Mouse (Mus musculus) cerebellum, adult 2 months (tissue): Measurements from ENCODE around the gene Colgalt1. TPM values are rescaled to one million over a fixed set of nuclear protein-coding genes. Genes with fewer than 3 reads are reported as not detected.

Source experiments
- DNase-seq, 2 experiments: peaks; one replicate each; pipeline ENCODE4 v3.0.0; 2021
- H3K27ac ChIP-seq: fragments of 200-500 bp; 2 replicates; pipeline ENCODE4 v1.5.1; 2012; ENCODE audit warnings: low read length, control low read depth, inconsistent platforms; ENCODE audit not compliant: insufficient read depth
- H3K27me3 ChIP-seq: fragments of 200-500 bp; 2 replicates; pipeline ENCODE4 v1.6.1; 2012; ENCODE audit warnings: inconsistent platforms, mild to moderate bottlenecking, low read length, moderate library complexity; ENCODE audit not compliant: control insufficient read depth, insufficient read depth
- H3K4me1 ChIP-seq: fragments of 200-500 bp; 2 replicates; pipeline ENCODE4 v1.6.1; 2011; ENCODE audit warnings: low read length; ENCODE audit not compliant: control insufficient read depth, insufficient read depth
- H3K4me3 ChIP-seq: fragments of 200-500 bp; replicated peaks from 2 replicates; pipeline ENCODE3; 2011; ENCODE audit warnings: mild to moderate bottlenecking, low read depth, low read length, control low read depth; ENCODE audit not compliant: insufficient read depth
- CTCF ChIP-seq: fragments of 200-500 bp; IDR thresholded peaks from 2 replicates; pipeline ENCODE4 v1.5.1; 2011; ENCODE audit warnings: low read depth, mild to moderate bottlenecking, control low read depth, low read length, moderate library complexity, borderline replicate concordance; ENCODE audit not compliant: insufficient read depth
- POLR2A ChIP-seq: fragments of 200-500 bp; IDR thresholded peaks from 2 replicates; pipeline ENCODE4 v1.6.1; 2011; ENCODE audit warnings: low read length, control low read depth, borderline replicate concordance; ENCODE audit not compliant: insufficient read depth
- WGBS: fragments of 180-500 bp; shearing (Covaris S2); methylation state at CpG from one replicate; pipeline ENCODE4 v1.1.7; 2018; 5-methylcytosine and 5-hydroxymethylcytosine counted together
- polyA plus RNA-seq: library from polyadenylated mRNA; depleted of rRNA; stranded (reverse); fragments of >200 nt; gene quantifications from 2 replicates; pipeline ENCODE4 v1.2.3, GENCODE M21; 2012

The Colgalt1 gene
- polyA plus RNA-seq, 1 experiment, result 74.1 TPM

- TF ChIP-seq CTCF (no peak), POLR2A (no peak)
- no peak for DNase-seq
- H3K27me3 ChIP-seq, result no peaks in the 10 kb centered on the region
- no peak overlapping the region for H3K4me3 ChIP-seq
- no peak overlapping the region for H3K27ac ChIP-seq
- 47% methylated on average over 1 of the region's 1 CpGs for WGBS
- H3K4me1 ChIP-seq, result no peaks in the 10 kb centered on the region; the same call in 1 of the 2 replicates
Observed at GRCm38 (mm10) chr8:71625088-71625487, 14.3 kb downstream of the Colgalt1 start.

GRCm38 (mm10) chr8:71626753-71627152, 16.0 kb downstream of the Colgalt1 start:
- WGBS, result 84% methylated on average over 9 of the region's 9 CpGs
- TF ChIP-seq CTCF (no peak), POLR2A (no peak)
- Histone ChIP-seq H3K27me3 (no peaks in the 10 kb centered on the region), H3K27ac (no peak overlapping the region), H3K4me1 (no peaks in the 10 kb centered on the region; the same call in 1 of the 2 replicates), H3K4me3 (no peak overlapping the region)
- no peak for DNase-seq

DNA sequence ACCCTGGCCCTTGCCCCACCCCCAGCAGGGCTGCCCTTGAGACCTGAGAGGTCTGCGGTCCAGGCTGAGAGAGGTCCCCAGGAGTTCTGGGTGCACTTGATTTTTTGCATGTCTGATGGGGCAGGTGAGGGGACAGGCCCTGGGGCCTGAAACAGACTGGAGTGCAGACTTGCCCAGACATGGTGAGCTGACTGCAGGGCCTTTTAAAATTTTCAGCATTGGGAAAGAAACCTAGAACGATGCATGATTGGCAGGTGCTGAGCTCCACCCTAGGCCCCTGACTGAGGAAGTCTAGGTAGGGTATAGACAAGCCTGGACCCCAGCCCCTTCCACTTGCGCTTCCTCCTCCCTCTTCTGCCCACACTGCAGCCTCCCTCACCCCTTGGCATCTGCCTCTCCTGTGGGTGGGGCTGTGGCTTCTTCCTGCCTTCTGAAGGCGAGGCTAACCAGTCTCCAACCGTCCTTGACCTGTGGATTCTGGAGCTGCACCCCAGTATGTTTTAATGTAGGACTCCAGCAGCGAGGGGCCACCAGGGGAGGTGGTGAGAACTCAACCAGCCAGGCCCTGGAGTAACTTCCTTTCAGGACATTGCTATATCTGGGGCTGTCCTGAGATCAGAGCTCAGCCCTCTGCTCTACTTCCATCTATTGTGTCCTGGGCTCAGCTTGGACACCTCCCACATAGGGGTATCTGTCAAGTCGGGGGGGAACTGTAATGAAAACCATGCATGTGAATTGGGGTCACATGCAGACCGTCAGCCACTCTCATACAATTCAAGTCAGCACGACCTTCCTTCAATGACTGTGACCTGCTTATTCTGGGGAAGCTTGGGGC, 16.7 kb downstream of the Colgalt1 start:
- 44% methylated on average over 9 of the region's 9 CpGs for WGBS
- no peak for TF ChIP-seq POLR2A
- no peak for TF ChIP-seq CTCF
- H3K4me3 ChIP-seq, result no peak overlapping the region
- DNase-seq, result no peak
- H3K27ac ChIP-seq, result no peak overlapping the region
- H3K4me1 ChIP-seq, result no peaks in the 10 kb centered on the region; the same call in 1 of the 2 replicates
- H3K27me3 ChIP-seq, result no peaks in the 10 kb centered on the region

DNA sequence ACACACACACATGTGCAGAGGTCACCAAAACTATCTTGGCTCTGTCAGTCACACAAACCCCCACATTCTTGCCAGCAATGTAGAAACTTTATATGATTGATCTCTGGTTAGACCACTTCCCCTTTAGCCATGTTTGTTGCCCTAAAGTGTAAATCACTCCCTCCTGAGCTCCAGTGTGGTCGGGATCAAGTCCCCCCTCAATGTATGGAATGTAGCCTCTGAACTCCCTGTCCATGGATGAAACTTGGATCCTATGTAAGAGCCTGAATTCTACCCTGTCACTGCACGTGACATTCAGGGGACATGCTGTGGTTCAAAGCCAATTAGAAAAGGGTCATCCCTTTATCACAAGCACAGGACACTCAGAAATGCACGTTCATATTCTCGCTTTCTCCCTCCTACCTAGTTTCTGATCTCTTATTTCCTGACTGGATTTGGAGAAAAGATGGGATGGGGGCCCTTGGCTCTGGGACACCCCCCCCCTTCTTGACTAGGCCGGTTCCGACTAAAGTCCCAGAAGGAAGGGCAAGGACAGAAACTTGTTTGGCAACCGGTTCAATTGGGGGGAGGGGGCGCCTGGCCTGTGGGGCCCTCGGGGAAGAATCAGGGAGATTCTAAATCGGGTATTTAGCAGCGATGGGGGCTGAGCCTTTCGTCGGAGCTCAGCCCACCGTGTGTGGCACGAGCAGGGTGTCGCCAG, 17.7 kb downstream of the Colgalt1 start:
- TF ChIP-seq CTCF, result no peak
- TF ChIP-seq POLR2A, result no peak
- DNase-seq, result no peak
- Histone ChIP-seq H3K4me3 (peak overlapping the region; percentile 41), H3K27ac (no peak overlapping the region), H3K27me3 (no peaks in the 10 kb centered on the region), H3K4me1 (no peaks in the 10 kb centered on the region; the same call in 1 of the 2 replicates)
- WGBS, result 28% methylated on average over 16 of the region's 16 CpGs

DNA sequence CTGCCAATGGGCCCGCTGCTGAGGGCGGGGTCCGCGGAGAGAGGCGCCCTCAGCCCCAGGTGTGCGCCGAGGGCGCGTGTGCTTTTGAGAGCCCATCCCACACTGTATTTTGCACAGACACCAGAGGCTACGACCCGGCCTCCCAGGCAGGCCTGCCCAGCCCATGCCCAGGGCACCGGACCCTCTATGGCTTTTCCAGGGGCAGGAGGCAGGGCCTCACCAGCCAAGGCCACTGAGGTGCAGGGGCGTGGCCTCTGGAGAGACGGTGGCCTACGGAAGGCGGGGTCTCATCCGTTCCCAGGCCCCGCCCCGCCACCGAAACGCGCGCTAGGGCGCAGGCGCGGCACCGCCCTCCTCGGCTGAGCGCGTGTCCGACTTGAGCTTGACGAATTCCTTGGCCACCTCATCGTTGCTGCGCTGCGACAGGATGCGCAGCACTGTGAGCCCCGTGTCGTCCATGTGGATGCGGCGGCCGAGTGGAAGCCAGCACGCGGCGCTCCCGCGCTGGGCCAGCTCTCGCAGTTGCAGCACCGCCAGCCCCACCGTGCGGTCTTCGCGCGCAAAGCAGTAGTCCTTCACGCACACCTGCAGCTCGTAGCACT, 18.4 kb downstream of the Colgalt1 start:
- TF ChIP-seq POLR2A (0 out of 2 replicates have a peak, but pooled peaks have one; percentile 10), CTCF (peak; percentile 40; the same call in 1 of the 2 replicates)
- WGBS, result 10% methylated on average over 55 of the region's 55 CpGs

GRCm38 (mm10) chr8:71629781-71630212, 19.0 kb downstream of the Colgalt1 start:
- Histone ChIP-seq H3K27ac (no peak overlapping the region), H3K27me3 (no peaks in the 10 kb centered on the region), H3K4me3 (no peak overlapping the region), H3K4me1 (peaks cover 2% of the 10 kb centered on the region; the same call in 1 of the 2 replicates)
- TF ChIP-seq POLR2A (no peak), CTCF (no peak)
- peak in 1 of 2 experiments; percentile 52 for DNase-seq
- 24% methylated on average over 25 of the region's 25 CpGs for WGBS

More for the DNA sequence above, 18.4 kb downstream of the Colgalt1 start:
- Histone ChIP-seq H3K27me3 (no peaks in the 10 kb centered on the region), H3K4me3 (peak overlapping the region; percentile 41), H3K27ac (no peak overlapping the region), H3K4me1 (no peaks in the 10 kb centered on the region; the same call in 1 of the 2 replicates)
- DNase-seq, result peak; percentile 87 to 88

DNA sequence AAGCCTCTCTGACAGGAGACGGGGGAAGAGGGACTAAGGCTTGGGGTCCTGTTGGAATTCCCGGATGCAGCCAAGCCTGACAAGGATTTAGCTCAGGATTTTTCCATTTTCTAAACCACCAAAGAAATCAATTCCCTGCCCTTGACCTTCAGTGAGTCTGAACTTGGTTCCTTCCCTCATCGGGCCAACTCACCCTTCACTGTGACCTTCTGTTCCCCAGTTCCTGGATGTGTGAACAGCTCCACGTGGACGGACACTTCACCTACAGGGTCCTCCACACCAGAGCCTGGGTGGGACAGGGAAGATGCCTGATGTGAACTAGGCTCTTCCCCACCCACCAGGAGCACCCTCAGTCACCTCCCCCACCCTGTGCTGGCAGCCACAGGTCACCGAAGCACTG, 20.0 kb downstream of the Colgalt1 start:
- Histone ChIP-seq H3K27ac (no peak overlapping the region), H3K4me1 (peaks cover 10% of the 10 kb centered on the region), H3K4me3 (no peak overlapping the region), H3K27me3 (no peaks in the 10 kb centered on the region)
- DNase-seq, result no peak
- 88% methylated on average over 6 of the region's 6 CpGs for WGBS
- no peak for TF ChIP-seq CTCF
- no peak for TF ChIP-seq POLR2A

GRCm38 (mm10) chr8:71631897-71632296, 21.1 kb downstream of the Colgalt1 start:
- 60% methylated on average over 2 of the region's 2 CpGs for WGBS
- TF ChIP-seq CTCF, result no peak
- no peak for TF ChIP-seq POLR2A
- H3K4me1 ChIP-seq, result peaks cover 10% of the 10 kb centered on the region

More at GRCm38 (mm10) chr8:71631897-71632296, 21.1 kb downstream of the Colgalt1 start:
- Histone ChIP-seq H3K27ac (no peak overlapping the region), H3K27me3 (no peaks in the 10 kb centered on the region), H3K4me3 (no peak overlapping the region)
- no peak for DNase-seq
